Mouse (Mus musculus): ENCODE results near the gene Abi3. TPM values are rescaled to one million over a fixed set of nuclear protein-coding genes. Genes with fewer than 3 reads are reported as not detected.

Abi3 gene
- polyA plus RNA-seq, 1 experiment: 141 TPM

DNA sequence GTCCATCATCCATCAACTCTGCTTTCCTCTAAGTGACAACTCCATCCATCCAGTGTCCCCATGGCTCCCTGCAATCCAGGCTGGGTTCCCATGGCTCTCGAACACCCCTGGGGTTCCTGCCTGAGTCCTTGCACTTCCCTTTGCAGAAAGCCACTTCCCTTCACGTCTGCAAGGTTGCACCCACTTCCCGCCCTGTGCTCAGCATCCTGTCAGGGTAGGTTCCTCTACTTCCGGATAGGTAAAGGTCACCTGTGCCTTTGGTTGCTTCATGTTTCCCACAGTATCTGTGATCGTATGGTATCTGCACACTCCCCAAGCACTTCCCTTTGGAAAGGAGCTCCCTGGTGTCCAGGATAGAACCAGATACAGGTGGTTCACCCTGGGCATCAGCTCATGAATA, 37.3 kb downstream of the Abi3 start:
- WGBS: 64% methylated on average over 5 of the region's 5 CpGs
- no peak for DNase-seq
- no peak overlapping the region for H3K4me3 ChIP-seq (replicated peaks; ENCODE audit: extremely low read depth, low read depth, low read length)
- TF ChIP-seq POLR2A (IDR thresholded peaks at IDR 0.05; ENCODE audit: borderline replicate concordance, extremely low read depth, low read depth, low read length) (no peak), CTCF (IDR thresholded peaks at IDR 0.05; ENCODE audit: insufficient read depth, low read length) (no peak)
- H3K4me1 ChIP-seq (ENCODE audit: control insufficient read depth, insufficient read depth, low read length): peaks cover 2% of the 10 kb centered on the region; the same call in 1 of the 2 replicates

DNA sequence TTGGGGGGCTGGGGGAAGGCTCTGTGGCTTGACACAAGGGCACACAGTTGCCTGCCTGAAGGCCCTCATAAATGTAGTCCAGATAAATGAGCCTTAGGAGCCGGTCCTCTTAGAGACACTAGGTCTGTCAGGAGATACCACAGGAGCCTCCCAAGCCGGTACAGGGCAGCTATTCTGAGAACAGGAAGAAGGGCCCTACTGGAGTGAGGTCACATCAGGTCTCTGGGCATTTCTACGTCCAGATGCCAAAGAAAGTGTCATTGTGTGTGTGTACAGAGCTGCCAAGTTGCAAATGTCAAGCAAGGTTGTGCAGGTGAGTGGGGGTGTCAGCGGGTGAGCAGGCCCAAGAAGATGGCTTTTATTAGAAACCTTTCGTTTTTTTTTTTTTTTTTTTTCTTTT, 46.7 kb downstream of the Abi3 start:
- TF ChIP-seq POLR2A (IDR thresholded peaks at IDR 0.05; ENCODE audit: borderline replicate concordance, extremely low read depth, low read depth, low read length) (no peak), CTCF (IDR thresholded peaks at IDR 0.05; ENCODE audit: insufficient read depth, low read length) (no peak)
- DNase-seq: no peak
- 32% methylated on average over 5 of the region's 5 CpGs for WGBS
- H3K4me1 ChIP-seq (ENCODE audit: control insufficient read depth, insufficient read depth, low read length): peaks cover 11% of the 10 kb centered on the region
- no peak overlapping the region for H3K4me3 ChIP-seq (replicated peaks; ENCODE audit: extremely low read depth, low read depth, low read length)

DNA sequence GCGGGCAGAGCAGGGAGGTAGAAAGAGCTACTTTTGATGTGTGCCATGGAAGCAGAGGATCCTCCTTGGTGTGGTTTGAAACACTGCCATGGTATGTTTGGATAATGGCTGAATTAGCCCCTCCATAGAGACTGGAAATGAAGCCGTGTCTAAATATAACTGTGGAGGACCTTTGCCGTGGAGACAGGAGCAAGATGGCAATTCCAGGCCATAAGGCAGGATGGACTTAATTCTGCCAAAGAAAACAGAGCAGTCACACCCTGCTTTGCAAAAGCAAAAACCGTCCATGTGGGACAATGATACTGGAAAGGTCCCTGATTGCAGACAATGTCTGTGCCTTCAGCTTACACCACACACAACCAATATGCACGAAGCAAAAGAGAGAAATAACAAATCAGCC, 48.1 kb downstream of the Abi3 start:
- DNase-seq: no peak
- 38% methylated on average over 5 of the region's 5 CpGs for WGBS

DNA sequence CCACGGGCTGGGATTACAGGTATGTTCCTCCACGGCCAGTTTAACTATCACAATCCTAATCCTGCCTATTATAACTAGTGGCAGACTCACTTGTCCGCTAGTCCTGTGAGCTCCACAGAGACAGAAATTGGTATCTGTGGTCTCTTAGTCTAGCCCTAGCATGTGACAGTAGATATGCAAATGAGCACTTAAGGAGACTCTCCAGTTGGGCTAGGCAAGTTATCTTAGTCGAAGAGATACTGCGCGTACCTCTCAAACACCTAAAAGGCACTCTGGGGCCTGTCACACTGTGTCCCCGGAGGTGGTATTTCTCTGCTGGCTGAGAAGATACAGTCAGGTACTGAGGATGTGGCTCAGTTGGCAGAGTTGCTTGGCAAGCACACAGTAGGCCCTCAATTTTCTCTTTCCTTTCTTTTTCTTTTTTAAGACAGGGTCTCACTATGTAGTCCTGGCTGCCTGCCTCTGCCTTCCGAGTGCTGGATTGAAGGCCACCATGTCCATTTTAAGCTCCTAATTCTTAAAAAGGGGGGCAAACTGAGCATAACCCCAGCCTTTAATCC, 49.2 kb downstream of the Abi3 start:
- peaks cover 23% of the 10 kb centered on the region for H3K4me1 ChIP-seq (ENCODE audit: control insufficient read depth, insufficient read depth, low read length)
- H3K4me3 ChIP-seq (replicated peaks; ENCODE audit: extremely low read depth, low read depth, low read length): no peak overlapping the region
- WGBS: 91% methylated on average over 8 of the region's 8 CpGs
- DNase-seq: no peak
- TF ChIP-seq POLR2A (IDR thresholded peaks at IDR 0.05; ENCODE audit: borderline replicate concordance, extremely low read depth, low read depth, low read length) (no peak), CTCF (IDR thresholded peaks at IDR 0.05; ENCODE audit: insufficient read depth, low read length) (no peak)

More for the DNA sequence above, 48.1 kb downstream of the Abi3 start:
- TF ChIP-seq POLR2A (IDR thresholded peaks at IDR 0.05; ENCODE audit: borderline replicate concordance, extremely low read depth, low read depth, low read length): no peak
- no peak for TF ChIP-seq CTCF (IDR thresholded peaks at IDR 0.05; ENCODE audit: insufficient read depth, low read length)
- H3K4me3 ChIP-seq (replicated peaks; ENCODE audit: extremely low read depth, low read depth, low read length): no peak overlapping the region
- H3K4me1 ChIP-seq (ENCODE audit: control insufficient read depth, insufficient read depth, low read length): peaks cover 20% of the 10 kb centered on the region

DNA sequence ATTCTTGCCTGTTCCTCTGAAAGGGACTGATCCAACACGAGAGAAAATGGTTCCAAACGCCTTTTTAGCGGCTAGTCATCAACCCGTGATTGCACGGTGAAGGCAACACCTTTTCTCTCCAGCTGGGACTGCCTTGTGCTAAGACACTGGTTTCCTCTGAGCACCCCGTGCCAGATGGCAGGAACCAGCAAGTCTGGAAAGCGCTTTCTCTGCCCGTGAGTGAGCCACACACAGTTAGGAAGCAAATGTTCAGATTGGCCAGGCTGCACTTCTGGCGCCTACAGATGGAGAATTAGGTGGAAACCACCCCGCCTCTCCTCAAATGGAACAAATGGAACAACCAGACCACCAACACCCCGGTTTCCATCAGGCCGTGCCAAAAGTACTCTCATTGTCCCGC, 50.5 kb downstream of the Abi3 start:
- WGBS: 90% methylated on average over 13 of the region's 13 CpGs
- no peak for DNase-seq
- Histone ChIP-seq H3K4me1 (ENCODE audit: control insufficient read depth, insufficient read depth, low read length) (peaks cover 23% of the 10 kb centered on the region), H3K4me3 (replicated peaks; ENCODE audit: extremely low read depth, low read depth, low read length) (no peak overlapping the region)
- TF ChIP-seq POLR2A (IDR thresholded peaks at IDR 0.05; ENCODE audit: borderline replicate concordance, extremely low read depth, low read depth, low read length) (no peak), CTCF (IDR thresholded peaks at IDR 0.05; ENCODE audit: insufficient read depth, low read length) (no peak)

DNA sequence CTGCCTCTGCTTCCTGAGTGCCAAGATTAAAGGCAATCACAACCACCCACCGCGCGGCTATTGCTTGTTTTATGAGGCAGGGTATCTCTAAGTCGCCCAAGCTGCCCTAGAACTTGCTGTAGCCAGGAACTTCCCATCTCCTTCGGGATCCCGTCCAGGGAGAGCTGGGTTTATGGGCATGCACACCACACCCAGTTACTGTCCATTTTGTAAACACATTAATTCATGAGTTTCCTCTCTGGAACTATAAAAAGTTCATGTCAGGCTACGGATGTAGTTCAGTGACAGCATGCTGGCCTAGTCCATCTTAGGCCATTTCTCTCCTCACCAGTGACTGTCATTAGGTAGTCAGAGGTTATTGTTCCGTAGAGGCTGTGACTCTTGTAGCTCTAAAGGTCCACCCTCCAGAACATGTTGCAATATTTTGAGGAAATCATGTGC, 52.8 kb downstream of the Abi3 start:
- Histone ChIP-seq H3K4me1 (ENCODE audit: control insufficient read depth, insufficient read depth, low read length) (peaks cover 17% of the 10 kb centered on the region; the same call in 1 of the 2 replicates), H3K4me3 (replicated peaks; ENCODE audit: extremely low read depth, low read depth, low read length) (no peak overlapping the region)
- TF ChIP-seq CTCF (IDR thresholded peaks at IDR 0.05; ENCODE audit: insufficient read depth, low read length): no peak
- no peak for TF ChIP-seq POLR2A (IDR thresholded peaks at IDR 0.05; ENCODE audit: borderline replicate concordance, extremely low read depth, low read depth, low read length)
- WGBS: 41% methylated on average over 8 of the region's 8 CpGs
- no peak for DNase-seq

DNA sequence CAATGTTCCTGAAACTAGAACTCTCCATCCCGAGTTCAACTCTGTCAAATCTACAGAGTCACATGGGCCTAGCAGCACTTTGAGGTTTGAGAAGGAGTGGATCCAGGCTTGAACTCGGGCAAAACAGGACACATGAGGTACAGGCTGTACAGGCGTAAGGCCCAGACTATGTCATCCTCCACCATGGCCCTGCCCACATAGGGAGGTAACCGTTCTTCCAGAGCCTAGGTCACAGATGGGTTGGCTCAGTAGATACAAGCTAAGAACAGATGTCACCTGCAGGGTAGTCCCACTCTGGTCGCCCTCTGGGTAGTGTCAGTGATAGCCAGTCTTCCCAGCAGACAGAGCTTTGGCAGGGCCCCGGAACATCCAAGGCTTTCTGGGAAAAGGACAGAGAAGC, 55.8 kb downstream of the Abi3 start:
- H3K4me1 ChIP-seq (ENCODE audit: control insufficient read depth, insufficient read depth, low read length): peaks cover 12% of the 10 kb centered on the region; the same call in 1 of the 2 replicates
- 90% methylated on average over 6 of the region's 6 CpGs for WGBS
- DNase-seq: no peak
- TF ChIP-seq CTCF (IDR thresholded peaks at IDR 0.05; ENCODE audit: insufficient read depth, low read length) (no peak), POLR2A (IDR thresholded peaks at IDR 0.05; ENCODE audit: borderline replicate concordance, extremely low read depth, low read depth, low read length) (no peak)
- H3K4me3 ChIP-seq (replicated peaks; ENCODE audit: extremely low read depth, low read depth, low read length): no peak overlapping the region

DNA sequence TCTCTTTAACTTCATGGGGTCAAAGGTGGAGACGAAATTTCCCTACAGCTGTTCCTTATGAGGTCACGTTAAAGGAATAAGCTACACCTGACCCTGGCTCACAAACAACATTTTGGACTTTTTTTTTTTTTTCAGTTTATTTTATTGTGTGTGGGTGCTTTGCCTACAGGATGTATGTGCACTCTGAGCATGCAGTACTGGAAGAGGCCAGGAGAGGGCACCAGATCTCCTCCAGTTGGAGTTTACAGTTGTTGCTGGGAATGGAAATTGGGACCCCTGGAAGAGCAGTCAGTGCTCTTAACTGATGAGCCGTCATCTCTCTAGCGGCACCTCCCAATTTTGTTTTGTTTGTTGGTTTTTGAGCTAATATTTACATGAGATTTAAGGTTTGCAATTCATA, 56.6 kb downstream of the Abi3 start:
- 95% methylated on average over 4 of the region's 4 CpGs for WGBS
- Histone ChIP-seq H3K4me1 (ENCODE audit: control insufficient read depth, insufficient read depth, low read length) (peaks cover 12% of the 10 kb centered on the region; the same call in 1 of the 2 replicates), H3K4me3 (replicated peaks; ENCODE audit: extremely low read depth, low read depth, low read length) (no peak overlapping the region)
- no peak for DNase-seq
- no peak for TF ChIP-seq POLR2A (IDR thresholded peaks at IDR 0.05; ENCODE audit: borderline replicate concordance, extremely low read depth, low read depth, low read length)
- TF ChIP-seq CTCF (IDR thresholded peaks at IDR 0.05; ENCODE audit: insufficient read depth, low read length): no peak

DNA sequence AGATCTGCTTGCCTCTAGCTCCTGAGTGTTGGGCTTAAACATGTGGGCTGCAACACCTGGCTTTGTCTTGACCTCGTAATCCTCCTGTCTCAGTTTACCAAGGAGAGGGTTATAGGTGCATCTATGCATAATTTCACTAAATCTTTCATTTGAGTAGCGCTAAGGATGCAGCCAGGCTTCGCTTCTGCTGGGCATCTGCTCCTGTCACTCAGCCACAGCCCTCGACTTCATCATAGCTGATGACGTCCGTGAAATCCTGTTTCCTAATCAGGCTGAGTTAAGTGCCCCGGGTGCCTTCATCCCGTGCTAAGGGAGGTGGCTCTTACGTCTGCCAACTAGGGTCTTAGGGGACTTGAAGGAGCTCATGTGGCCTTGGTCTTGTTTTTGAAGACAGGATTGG, 58.3 kb downstream of the Abi3 start:
- 86% methylated on average over 9 of the region's 9 CpGs for WGBS
- TF ChIP-seq POLR2A (IDR thresholded peaks at IDR 0.05; ENCODE audit: borderline replicate concordance, extremely low read depth, low read depth, low read length) (no peak), CTCF (IDR thresholded peaks at IDR 0.05; ENCODE audit: insufficient read depth, low read length) (no peak)
- no peak for DNase-seq
- no peak overlapping the region for H3K4me3 ChIP-seq (replicated peaks; ENCODE audit: extremely low read depth, low read depth, low read length)
- H3K4me1 ChIP-seq (ENCODE audit: control insufficient read depth, insufficient read depth, low read length): peaks cover 2% of the 10 kb centered on the region; the same call in 1 of the 2 replicates

DNA sequence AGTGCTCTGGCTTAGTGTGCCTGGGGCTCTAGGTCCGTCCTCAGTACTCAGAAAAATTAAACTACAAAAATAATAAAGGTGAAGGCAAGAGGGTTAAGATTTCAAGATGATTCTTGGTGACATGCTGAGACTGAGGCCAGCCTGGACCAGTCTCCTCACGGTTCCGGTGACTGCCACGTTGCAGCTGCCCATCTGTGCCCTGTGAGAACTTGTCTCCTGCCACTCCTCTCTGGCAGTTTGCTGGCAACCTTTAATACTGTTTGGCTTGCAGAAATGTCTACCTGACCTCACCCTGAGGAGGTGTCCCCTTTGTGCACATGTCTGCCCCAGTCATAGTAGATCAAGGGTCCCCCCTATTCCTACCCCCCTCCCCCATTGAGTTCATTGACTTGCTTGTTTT, 58.8 kb downstream of the Abi3 start:
- no peak overlapping the region for H3K4me3 ChIP-seq (replicated peaks; ENCODE audit: extremely low read depth, low read depth, low read length)
- TF ChIP-seq POLR2A (IDR thresholded peaks at IDR 0.05; ENCODE audit: borderline replicate concordance, extremely low read depth, low read depth, low read length): no peak
- TF ChIP-seq CTCF (IDR thresholded peaks at IDR 0.05; ENCODE audit: insufficient read depth, low read length): no peak
- DNase-seq: no peak
- 91% methylated on average over 4 of the region's 4 CpGs for WGBS
- H3K4me1 ChIP-seq (ENCODE audit: control insufficient read depth, insufficient read depth, low read length): peaks cover 4% of the 10 kb centered on the region; the same call in 1 of the 2 replicates

Data from lung, adult 2 months (tissue).